Mouse (Mus musculus): Measurements from ENCODE around the gene Eif4h. TPM values are rescaled to one million over a fixed set of nuclear protein-coding genes. Genes with fewer than 3 reads are reported as not detected.

Gene Eif4h
- polyA plus RNA-seq, 1 experiment, result 125 TPM

- WGBS, result 94% methylated on average over 3 of the region's 3 CpGs
- H3K4me3 ChIP-seq (ENCODE audit: extremely low read depth, insufficient read depth, insufficient read length), result no peak overlapping the region
Observed at GRCm38 (mm10) chr5:134640371-134640770, 1.1 kb upstream of the Eif4h start.

GRCm38 (mm10) chr5:134638461-134639268 is 625 bp downstream of the Eif4h start:
- Histone ChIP-seq H3K4me1 (ENCODE audit: control insufficient read depth, insufficient read depth, insufficient read length) (peaks cover 7% of the 10 kb centered on the region; the same call in 1 of the 2 replicates), H3K4me3 (ENCODE audit: extremely low read depth, insufficient read depth, insufficient read length) (peak overlapping the region; percentile 99), H3K36me3 (ENCODE audit: control insufficient read depth, insufficient read depth, low read length) (peaks cover 10% of the 10 kb centered on the region), H3K27me3 (ENCODE audit: control insufficient read depth, insufficient read depth, low read length) (no peaks in the 10 kb centered on the region), H3K27ac (ENCODE audit: insufficient read depth, low read length) (peak overlapping the region; percentile 99)
- TF ChIP-seq POLR2A (IDR thresholded peaks at IDR 0.05; ENCODE audit: low read depth, low read length) (no peak), CTCF (IDR thresholded peaks at IDR 0.05; ENCODE audit: extremely low read depth, insufficient read depth, insufficient read length, insufficient replicate concordance) (no peak)
- no peak for DNase-seq (ENCODE audit: low read depth in 1 of 2, low spot score in 2 of 2)
- WGBS, result under 1% methylated on average over 81 of the region's 85 CpGs

More at GRCm38 (mm10) chr5:134640371-134640770, 1.1 kb upstream of the Eif4h start:
- peaks cover 5% of the 10 kb centered on the region; the same call in 1 of the 2 replicates for H3K36me3 ChIP-seq (ENCODE audit: control insufficient read depth, insufficient read depth, low read length)
- no peak overlapping the region for H3K27ac ChIP-seq (ENCODE audit: insufficient read depth, low read length)
- DNase-seq (ENCODE audit: low read depth in 1 of 2, low spot score in 2 of 2), result no peak
- peaks cover 7% of the 10 kb centered on the region; the same call in 1 of the 2 replicates for H3K4me1 ChIP-seq (ENCODE audit: control insufficient read depth, insufficient read depth, insufficient read length)
- no peak for TF ChIP-seq POLR2A (IDR thresholded peaks at IDR 0.05; ENCODE audit: low read depth, low read length)
- TF ChIP-seq CTCF (IDR thresholded peaks at IDR 0.05; ENCODE audit: extremely low read depth, insufficient read depth, insufficient read length, insufficient replicate concordance), result no peak
- no peaks in the 10 kb centered on the region for H3K27me3 ChIP-seq (ENCODE audit: control insufficient read depth, insufficient read depth, low read length)

- no peak for DNase-seq (ENCODE audit: low read depth in 1 of 2, low spot score in 2 of 2)
- Histone ChIP-seq H3K4me3 (ENCODE audit: extremely low read depth, insufficient read depth, insufficient read length) (peak overlapping the region; percentile 99), H3K4me1 (ENCODE audit: control insufficient read depth, insufficient read depth, insufficient read length) (peaks cover 7% of the 10 kb centered on the region; the same call in 1 of the 2 replicates), H3K36me3 (ENCODE audit: control insufficient read depth, insufficient read depth, low read length) (peaks cover 10% of the 10 kb centered on the region), H3K27me3 (ENCODE audit: control insufficient read depth, insufficient read depth, low read length) (no peaks in the 10 kb centered on the region), H3K27ac (ENCODE audit: insufficient read depth, low read length) (no peak overlapping the region)
- 6% methylated on average over 5 of the region's 5 CpGs for WGBS
- TF ChIP-seq CTCF (IDR thresholded peaks at IDR 0.05; ENCODE audit: extremely low read depth, insufficient read depth, insufficient read length, insufficient replicate concordance), result no peak
- TF ChIP-seq POLR2A (IDR thresholded peaks at IDR 0.05; ENCODE audit: low read depth, low read length), result no peak
Observed at GRCm38 (mm10) chr5:134637820-134638367, 1.4 kb downstream of the Eif4h start.

- Histone ChIP-seq H3K36me3 (ENCODE audit: control insufficient read depth, insufficient read depth, low read length) (peaks cover 13% of the 10 kb centered on the region), H3K27me3 (ENCODE audit: control insufficient read depth, insufficient read depth, low read length) (no peaks in the 10 kb centered on the region), H3K4me3 (ENCODE audit: extremely low read depth, insufficient read depth, insufficient read length) (no peak overlapping the region), H3K4me1 (ENCODE audit: control insufficient read depth, insufficient read depth, insufficient read length) (peaks cover 6% of the 10 kb centered on the region; the same call in 1 of the 2 replicates), H3K27ac (ENCODE audit: insufficient read depth, low read length) (no peak overlapping the region)
- WGBS, result 67% methylated on average over 2 of the region's 2 CpGs
- TF ChIP-seq POLR2A (IDR thresholded peaks at IDR 0.05; ENCODE audit: low read depth, low read length), result no peak
- TF ChIP-seq CTCF (IDR thresholded peaks at IDR 0.05; ENCODE audit: extremely low read depth, insufficient read depth, insufficient read length, insufficient replicate concordance), result no peak
- no peak for DNase-seq (ENCODE audit: low read depth in 1 of 2, low spot score in 2 of 2)
Observed at GRCm38 (mm10) chr5:134632841-134633240, 6.4 kb downstream of the Eif4h start.

GRCm38 (mm10) chr5:134630835-134631234 is 8.5 kb downstream of the Eif4h start:
- no peak overlapping the region for H3K27ac ChIP-seq (ENCODE audit: insufficient read depth, low read length)
- peaks cover 22% of the 10 kb centered on the region for H3K36me3 ChIP-seq (ENCODE audit: control insufficient read depth, insufficient read depth, low read length)
- TF ChIP-seq CTCF (IDR thresholded peaks at IDR 0.05; ENCODE audit: extremely low read depth, insufficient read depth, insufficient read length, insufficient replicate concordance) (no peak), POLR2A (IDR thresholded peaks at IDR 0.05; ENCODE audit: low read depth, low read length) (no peak)
- no peak overlapping the region for H3K4me3 ChIP-seq (ENCODE audit: extremely low read depth, insufficient read depth, insufficient read length)
- peaks cover 2% of the 10 kb centered on the region; the same call in 1 of the 2 replicates for H3K4me1 ChIP-seq (ENCODE audit: control insufficient read depth, insufficient read depth, insufficient read length)
- DNase-seq (ENCODE audit: low read depth in 1 of 2, low spot score in 2 of 2), result no peak
- no peaks in the 10 kb centered on the region for H3K27me3 ChIP-seq (ENCODE audit: control insufficient read depth, insufficient read depth, low read length)

- Histone ChIP-seq H3K4me1 (ENCODE audit: control insufficient read depth, insufficient read depth, insufficient read length) (peaks cover 2% of the 10 kb centered on the region; the same call in 1 of the 2 replicates), H3K36me3 (ENCODE audit: control insufficient read depth, insufficient read depth, low read length) (peaks cover 26% of the 10 kb centered on the region), H3K27me3 (ENCODE audit: control insufficient read depth, insufficient read depth, low read length) (no peaks in the 10 kb centered on the region), H3K4me3 (ENCODE audit: extremely low read depth, insufficient read depth, insufficient read length) (no peak overlapping the region), H3K27ac (ENCODE audit: insufficient read depth, low read length) (no peak overlapping the region)
- DNase-seq (ENCODE audit: low read depth in 1 of 2, low spot score in 2 of 2), result no peak
- no peak for TF ChIP-seq CTCF (IDR thresholded peaks at IDR 0.05; ENCODE audit: extremely low read depth, insufficient read depth, insufficient read length, insufficient replicate concordance)
- TF ChIP-seq POLR2A (IDR thresholded peaks at IDR 0.05; ENCODE audit: low read depth, low read length), result no peak
- 78% methylated on average over 4 of the region's 4 CpGs for WGBS
Observed at GRCm38 (mm10) chr5:134629508-134629907, 9.8 kb downstream of the Eif4h start.
